Mouse (Mus musculus): ENCODE measurements at regions not wholly inside any gene's neighbourhood (a gene's known extent, or its start where the extent isn't known, plus 50 kb on each side); places are given as distances from the start of the nearest gene placed in this dataset.

GRCm38 (mm10) chr10:109309286-109309685 lies 298.5 kb upstream of the Syt1 start:
- H3K27ac ChIP-seq (ENCODE audit: low read depth, low read length): no peak overlapping the region
- no peaks in the 10 kb centered on the region for H3K9me3 ChIP-seq (ENCODE audit: control insufficient read depth, low read length)
- WGBS: 79% methylated on average over 6 of the region's 6 CpGs
- no peaks in the 10 kb centered on the region for H3K4me1 ChIP-seq (replicated peaks; ENCODE audit: control insufficient read depth, insufficient read depth, low read length)
- no peak overlapping the region for H3K4me2 ChIP-seq
- DNase-seq (ENCODE audit: low spot score) (no peak), ATAC-seq (replicated peaks; ENCODE audit: low FRiP score) (no peak)
- H3K4me3 ChIP-seq (ENCODE audit: low read depth, low read length): no peak overlapping the region
- no peaks in the 10 kb centered on the region for H3K27me3 ChIP-seq (replicated peaks; ENCODE audit: control insufficient read depth, insufficient read depth, low read length)
- no peak overlapping the region for H3K9ac ChIP-seq (ENCODE audit: low read depth, low read length)
- no peaks in the 10 kb centered on the region for H3K36me3 ChIP-seq (ENCODE audit: control insufficient read depth, insufficient read depth, low read length)

GRCm38 (mm10) chr10:109300199-109300598 lies 289.4 kb upstream of the Syt1 start:
- H3K36me3 ChIP-seq (ENCODE audit: control insufficient read depth, insufficient read depth, low read length): no peaks in the 10 kb centered on the region
- no peak overlapping the region for H3K4me3 ChIP-seq (ENCODE audit: low read depth, low read length)
- no peaks in the 10 kb centered on the region for H3K4me1 ChIP-seq (replicated peaks; ENCODE audit: control insufficient read depth, insufficient read depth, low read length)
- H3K27me3 ChIP-seq (replicated peaks; ENCODE audit: control insufficient read depth, insufficient read depth, low read length): no peaks in the 10 kb centered on the region
- no peaks in the 10 kb centered on the region for H3K9me3 ChIP-seq (ENCODE audit: control insufficient read depth, low read length)
- ATAC-seq (replicated peaks; ENCODE audit: low FRiP score): no peak
- 76% methylated on average over 2 of the region's 2 CpGs for WGBS
- H3K4me2 ChIP-seq: no peak overlapping the region
- H3K27ac ChIP-seq (ENCODE audit: low read depth, low read length): no peak overlapping the region
- no peak for DNase-seq (ENCODE audit: low spot score)
- no peak overlapping the region for H3K9ac ChIP-seq (ENCODE audit: low read depth, low read length)

GRCm38 (mm10) chr10:109299785-109300184 lies 289.0 kb upstream of the Syt1 start:
- H3K9ac ChIP-seq (ENCODE audit: low read depth, low read length): no peak overlapping the region
- no peak overlapping the region for H3K4me3 ChIP-seq (ENCODE audit: low read depth, low read length)
- WGBS: 70% methylated on average over 11 of the region's 11 CpGs
- DNase-seq (ENCODE audit: low spot score): no peak
- no peak overlapping the region for H3K27ac ChIP-seq (ENCODE audit: low read depth, low read length)
- ATAC-seq (replicated peaks; ENCODE audit: low FRiP score): 0 out of 2 replicates have a peak, but pooled peaks have one; percentile 34
- no peak overlapping the region for H3K4me2 ChIP-seq
- H3K36me3 ChIP-seq (ENCODE audit: control insufficient read depth, insufficient read depth, low read length): no peaks in the 10 kb centered on the region
- no peaks in the 10 kb centered on the region for H3K27me3 ChIP-seq (replicated peaks; ENCODE audit: control insufficient read depth, insufficient read depth, low read length)
- H3K4me1 ChIP-seq (replicated peaks; ENCODE audit: control insufficient read depth, insufficient read depth, low read length): no peaks in the 10 kb centered on the region
- H3K9me3 ChIP-seq (ENCODE audit: control insufficient read depth, low read length): no peaks in the 10 kb centered on the region

GRCm38 (mm10) chr10:109283348-109283747 lies 272.6 kb upstream of the Syt1 start:
- DNase-seq (ENCODE audit: low spot score): no peak
- H3K9ac ChIP-seq (ENCODE audit: low read depth, low read length): no peak overlapping the region
- H3K4me1 ChIP-seq (replicated peaks; ENCODE audit: control insufficient read depth, insufficient read depth, low read length): no peaks in the 10 kb centered on the region
- no peak overlapping the region for H3K4me3 ChIP-seq (ENCODE audit: low read depth, low read length)
- 88% methylated on average over 10 of the region's 10 CpGs for WGBS
- no peaks in the 10 kb centered on the region for H3K27me3 ChIP-seq (replicated peaks; ENCODE audit: control insufficient read depth, insufficient read depth, low read length)
- no peaks in the 10 kb centered on the region for H3K9me3 ChIP-seq (ENCODE audit: control insufficient read depth, low read length)
- H3K36me3 ChIP-seq (ENCODE audit: control insufficient read depth, insufficient read depth, low read length): no peaks in the 10 kb centered on the region
- ATAC-seq (replicated peaks; ENCODE audit: low FRiP score): no peak
- no peak overlapping the region for H3K27ac ChIP-seq (ENCODE audit: low read depth, low read length)
- H3K4me2 ChIP-seq: no peak overlapping the region

- no peak overlapping the region for H3K4me2 ChIP-seq
- no peak overlapping the region for H3K9ac ChIP-seq (ENCODE audit: low read depth, low read length)
- no peak for ATAC-seq (replicated peaks; ENCODE audit: low FRiP score)
- no peaks in the 10 kb centered on the region for H3K9me3 ChIP-seq (ENCODE audit: control insufficient read depth, low read length)
- no peaks in the 10 kb centered on the region for H3K36me3 ChIP-seq (ENCODE audit: control insufficient read depth, insufficient read depth, low read length)
- H3K4me1 ChIP-seq (replicated peaks; ENCODE audit: control insufficient read depth, insufficient read depth, low read length): no peaks in the 10 kb centered on the region
- 84% methylated on average over 3 of the region's 3 CpGs for WGBS
- H3K4me3 ChIP-seq (ENCODE audit: low read depth, low read length): no peak overlapping the region
- no peak overlapping the region for H3K27ac ChIP-seq (ENCODE audit: low read depth, low read length)
- no peak for DNase-seq (ENCODE audit: low spot score)
- H3K27me3 ChIP-seq (replicated peaks; ENCODE audit: control insufficient read depth, insufficient read depth, low read length): no peaks in the 10 kb centered on the region
Measured at GRCm38 (mm10) chr10:109249781-109250180, 239.0 kb upstream of the Syt1 start.

- WGBS: 60% methylated on average over 4 of the region's 4 CpGs
- Histone ChIP-seq H3K4me3 (ENCODE audit: low read depth, low read length) (no peak overlapping the region), H3K27ac (ENCODE audit: low read depth, low read length) (no peak overlapping the region), H3K4me1 (replicated peaks; ENCODE audit: control insufficient read depth, insufficient read depth, low read length) (no peaks in the 10 kb centered on the region), H3K27me3 (replicated peaks; ENCODE audit: control insufficient read depth, insufficient read depth, low read length) (no peaks in the 10 kb centered on the region), H3K36me3 (ENCODE audit: control insufficient read depth, insufficient read depth, low read length) (no peaks in the 10 kb centered on the region), H3K9ac (ENCODE audit: low read depth, low read length) (no peak overlapping the region), H3K4me2 (no peak overlapping the region), H3K9me3 (ENCODE audit: control insufficient read depth, low read length) (no peaks in the 10 kb centered on the region)
- ATAC-seq (replicated peaks; ENCODE audit: low FRiP score) (no peak), DNase-seq (ENCODE audit: low spot score) (no peak)
Measured at GRCm38 (mm10) chr10:109246328-109246727, 235.5 kb upstream of the Syt1 start.

- Histone ChIP-seq H3K4me3 (ENCODE audit: low read depth, low read length) (no peak overlapping the region), H3K9ac (ENCODE audit: low read depth, low read length) (no peak overlapping the region), H3K36me3 (ENCODE audit: control insufficient read depth, insufficient read depth, low read length) (no peaks in the 10 kb centered on the region), H3K4me2 (no peak overlapping the region), H3K27me3 (replicated peaks; ENCODE audit: control insufficient read depth, insufficient read depth, low read length) (no peaks in the 10 kb centered on the region), H3K9me3 (ENCODE audit: control insufficient read depth, low read length) (no peaks in the 10 kb centered on the region), H3K4me1 (replicated peaks; ENCODE audit: control insufficient read depth, insufficient read depth, low read length) (no peaks in the 10 kb centered on the region), H3K27ac (ENCODE audit: low read depth, low read length) (no peak overlapping the region)
- ATAC-seq (replicated peaks; ENCODE audit: low FRiP score) (no peak), DNase-seq (ENCODE audit: low spot score) (no peak)
- 75% methylated on average over 7 of the region's 7 CpGs for whole genome bisulfite sequencing
Measured at GRCm38 (mm10) chr10:109237026-109237425, 226.2 kb upstream of the Syt1 start.

GRCm38 (mm10) chr10:109226989-109227388 lies 216.2 kb upstream of the Syt1 start:
- 89% methylated on average over 3 of the region's 3 CpGs for WGBS
- Histone ChIP-seq H3K9ac (ENCODE audit: low read depth, low read length) (no peak overlapping the region), H3K4me3 (ENCODE audit: low read depth, low read length) (no peak overlapping the region), H3K4me2 (no peak overlapping the region), H3K9me3 (ENCODE audit: control insufficient read depth, low read length) (no peaks in the 10 kb centered on the region), H3K27me3 (replicated peaks; ENCODE audit: control insufficient read depth, insufficient read depth, low read length) (no peaks in the 10 kb centered on the region), H3K4me1 (replicated peaks; ENCODE audit: control insufficient read depth, insufficient read depth, low read length) (no peaks in the 10 kb centered on the region), H3K36me3 (ENCODE audit: control insufficient read depth, insufficient read depth, low read length) (no peaks in the 10 kb centered on the region), H3K27ac (ENCODE audit: low read depth, low read length) (no peak overlapping the region)
- ATAC-seq (replicated peaks; ENCODE audit: low FRiP score): no peak
- DNase-seq (ENCODE audit: low spot score): no peak

GRCm38 (mm10) chr10:109188761-109189503 lies 178.2 kb upstream of the Syt1 start:
- Histone ChIP-seq H3K27me3 (replicated peaks; ENCODE audit: control insufficient read depth, insufficient read depth, low read length) (no peaks in the 10 kb centered on the region), H3K9me3 (ENCODE audit: control insufficient read depth, low read length) (no peaks in the 10 kb centered on the region), H3K27ac (ENCODE audit: low read depth, low read length) (no peak overlapping the region), H3K36me3 (ENCODE audit: control insufficient read depth, insufficient read depth, low read length) (no peaks in the 10 kb centered on the region), H3K9ac (ENCODE audit: low read depth, low read length) (no peak overlapping the region), H3K4me2 (no peak overlapping the region), H3K4me3 (ENCODE audit: low read depth, low read length) (no peak overlapping the region), H3K4me1 (replicated peaks; ENCODE audit: control insufficient read depth, insufficient read depth, low read length) (no peaks in the 10 kb centered on the region)
- ATAC-seq (replicated peaks; ENCODE audit: low FRiP score) (no peak), DNase-seq (ENCODE audit: low spot score) (no peak)
- 73% methylated on average over 8 of the region's 8 CpGs for WGBS
